Mouse (Mus musculus) brain, embryonic 18.5 days (tissue): ENCODE results near the gene Meig1.
"Not testable (repeated sequence)": the region's sequence is repeated elsewhere in the genome, so short reads cannot be mapped to it uniquely, and the experiment has no call there.

Source experiments
- DNase-seq: peaks from one replicate; pipeline ENCODE4 v3.0.0-alpha.2; 2012; ENCODE audit warnings: low read depth, low spot score

The Meig1 gene

DNA sequence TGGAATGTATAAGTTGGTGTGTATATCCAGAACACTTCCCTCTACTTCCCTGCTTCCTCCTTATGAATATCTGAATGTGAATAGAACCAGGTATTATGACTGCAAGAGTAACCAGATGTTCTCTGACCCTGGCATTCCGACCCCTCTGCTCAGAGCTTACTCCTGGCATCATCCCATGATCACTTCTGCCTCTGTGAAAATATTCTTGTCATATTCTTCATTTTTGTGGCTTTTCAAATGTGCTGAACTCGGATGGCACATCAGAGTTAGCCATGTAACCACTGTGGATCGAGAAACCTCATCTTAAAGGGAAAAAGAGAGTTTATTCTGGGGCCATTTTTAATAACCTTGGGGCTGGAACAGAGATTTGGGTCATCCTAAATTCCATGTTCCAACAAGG lies at the start of gene Meig1:
Gene Meig1 (minus strand): TSS at position 101 of the 400 bp plus-strand sequence.
- DNase-seq: no peak

DNA sequence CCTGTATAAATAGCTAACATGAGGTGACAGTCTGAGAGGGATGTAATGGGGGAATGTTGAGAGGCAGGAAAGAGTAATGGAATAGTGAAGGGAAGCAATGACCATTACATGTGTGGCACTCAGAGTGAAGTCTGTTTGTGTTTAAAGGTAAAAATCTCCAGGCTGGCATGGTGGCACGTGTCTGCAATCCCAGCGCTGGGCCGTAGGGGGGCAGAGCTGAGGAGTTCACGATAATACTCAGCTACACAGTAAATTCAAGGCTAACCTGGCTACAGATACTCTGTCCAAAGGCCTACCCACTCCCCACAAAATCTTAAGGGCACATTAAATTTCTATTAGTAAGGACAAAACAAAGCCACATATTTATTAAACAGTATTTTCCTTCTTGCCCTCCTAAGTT lies 34.1 kb upstream of the Meig1 start:
- DNase-seq: no peak

DNA sequence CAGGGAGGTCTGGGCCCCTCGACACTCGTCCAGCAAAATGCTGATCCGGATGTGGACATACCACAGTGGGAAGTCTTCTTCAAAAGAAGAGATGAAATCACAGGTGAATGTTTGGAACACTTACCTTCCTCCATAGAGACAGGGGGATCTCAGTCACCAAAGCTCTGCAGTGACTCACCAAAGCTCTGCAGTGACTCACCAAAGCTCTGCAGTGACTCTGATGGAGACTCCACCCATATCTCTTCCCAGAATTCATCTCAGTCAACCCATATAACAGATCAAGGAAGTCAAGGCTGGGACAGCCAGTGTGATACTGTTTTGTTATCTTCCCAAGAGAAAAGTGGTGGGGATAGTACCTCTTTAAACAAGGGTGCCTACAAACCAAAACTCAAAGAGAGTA lies 30.6 kb upstream of the Meig1 start:
- no peak for DNase-seq

DNA sequence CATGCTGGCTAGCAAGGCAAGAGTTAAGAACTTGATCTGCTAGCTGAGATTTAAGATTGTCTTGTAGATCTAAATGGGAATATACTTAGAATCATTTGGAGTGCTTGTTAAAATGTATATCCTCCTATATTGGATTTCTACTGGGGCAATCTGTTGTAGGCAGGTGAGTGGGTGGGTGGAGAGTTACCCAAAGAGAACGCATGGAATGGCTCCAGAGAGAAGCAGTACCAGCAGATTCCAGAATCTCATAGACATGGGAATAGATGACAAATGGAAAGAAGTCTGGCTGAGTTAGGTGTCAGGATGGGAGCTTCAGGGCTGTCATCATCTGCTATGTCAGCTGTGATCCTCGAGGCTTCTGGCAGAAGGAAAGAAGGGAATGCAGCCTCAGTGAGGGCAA lies 27.0 kb upstream of the Meig1 start:
- DNase-seq: no peak

DNA sequence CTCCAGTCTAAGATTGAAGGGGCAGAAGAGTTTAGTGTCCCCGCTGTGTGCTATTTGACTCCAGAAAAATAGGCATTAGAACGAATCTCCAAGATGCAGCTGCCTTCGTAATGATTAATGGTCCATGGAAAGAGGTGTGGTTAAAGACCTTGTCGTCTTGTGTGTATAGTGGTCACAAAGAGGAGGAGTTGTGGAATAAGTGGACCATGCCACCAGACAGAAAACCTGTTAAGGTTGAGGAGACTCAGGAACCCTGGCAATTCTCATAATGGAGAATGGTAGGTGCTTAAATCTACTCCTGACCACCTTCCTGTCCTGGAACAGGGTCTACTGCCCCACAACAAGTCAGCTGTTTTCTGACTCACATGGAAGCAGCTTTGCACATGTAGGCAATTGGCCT lies 23.5 kb upstream of the Meig1 start:
- no peak for DNase-seq

DNA sequence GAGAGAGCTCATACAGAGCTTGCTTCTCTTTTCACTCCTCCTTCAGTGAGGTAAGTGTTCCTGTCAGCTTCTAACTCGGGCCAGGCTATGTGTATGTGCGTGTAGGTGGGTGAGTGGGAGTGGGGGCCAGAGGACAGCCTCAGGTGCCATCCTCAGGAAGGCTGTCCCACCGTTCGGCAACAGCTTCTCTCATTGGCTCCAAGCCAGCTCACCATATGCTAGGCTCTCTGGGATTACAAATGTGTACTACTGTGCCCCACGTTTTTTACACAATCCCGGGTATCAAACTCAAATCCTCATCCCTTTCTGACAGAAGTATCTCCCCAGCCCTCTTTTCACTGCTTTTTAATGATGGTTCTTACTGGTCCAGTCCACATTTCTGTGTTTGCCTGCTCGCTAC lies 21.8 kb upstream of the Meig1 start:
- no peak for DNase-seq

DNA sequence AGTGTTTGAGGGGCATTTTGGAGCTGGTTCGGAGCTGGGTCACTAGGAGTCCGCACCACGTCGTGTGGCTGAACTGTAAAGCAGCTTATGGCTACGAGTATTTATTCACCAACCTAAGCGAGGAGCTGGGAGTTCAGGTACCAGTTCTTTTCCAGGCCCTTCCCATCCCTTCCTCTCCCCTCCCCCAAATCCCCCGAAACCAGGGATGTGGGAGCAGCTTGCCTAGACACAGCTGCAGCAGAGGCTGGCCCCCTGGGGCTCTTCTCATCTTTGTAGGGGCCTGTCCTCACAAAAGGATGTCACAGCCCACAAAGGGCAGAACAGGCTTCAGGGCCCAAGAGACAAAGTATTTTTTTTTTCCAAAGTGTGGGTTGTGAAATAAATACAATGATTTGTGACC lies 15.5 kb upstream of the Meig1 start:
- no peak for DNase-seq

DNA sequence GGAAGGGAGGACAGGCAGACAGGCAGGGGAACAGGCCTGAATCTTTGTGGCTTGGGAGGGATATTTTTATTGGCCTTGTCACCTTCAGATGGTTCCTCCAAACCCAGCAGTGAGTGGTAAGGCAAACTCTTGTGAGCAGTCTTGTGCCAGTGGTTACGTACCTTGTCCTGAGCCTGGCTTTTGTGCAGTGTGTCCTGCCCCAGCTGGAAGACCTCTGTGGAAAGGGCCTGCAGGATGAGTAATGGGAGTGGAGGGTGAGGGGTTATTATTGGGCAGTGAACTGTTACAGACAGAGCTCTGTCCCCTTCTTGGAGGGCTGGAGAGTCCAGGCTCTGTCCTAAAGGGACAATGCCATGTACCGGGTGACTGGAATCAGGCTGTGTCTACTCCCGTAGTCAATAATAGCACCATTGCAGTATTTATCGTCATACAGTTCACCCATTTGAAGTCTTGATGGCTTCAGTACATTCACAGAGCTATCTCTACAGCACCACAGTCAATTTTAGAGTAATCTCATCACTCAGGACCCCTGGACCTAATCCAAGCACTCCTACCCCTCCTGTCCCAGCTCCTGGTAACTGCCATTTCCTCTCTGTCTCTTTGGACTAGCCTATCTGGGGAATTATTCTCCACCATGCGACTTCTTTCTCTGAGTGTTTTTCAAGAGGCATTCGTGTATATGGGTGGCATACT lies 13.1 kb upstream of the Meig1 start:
- DNase-seq: no peak

DNA sequence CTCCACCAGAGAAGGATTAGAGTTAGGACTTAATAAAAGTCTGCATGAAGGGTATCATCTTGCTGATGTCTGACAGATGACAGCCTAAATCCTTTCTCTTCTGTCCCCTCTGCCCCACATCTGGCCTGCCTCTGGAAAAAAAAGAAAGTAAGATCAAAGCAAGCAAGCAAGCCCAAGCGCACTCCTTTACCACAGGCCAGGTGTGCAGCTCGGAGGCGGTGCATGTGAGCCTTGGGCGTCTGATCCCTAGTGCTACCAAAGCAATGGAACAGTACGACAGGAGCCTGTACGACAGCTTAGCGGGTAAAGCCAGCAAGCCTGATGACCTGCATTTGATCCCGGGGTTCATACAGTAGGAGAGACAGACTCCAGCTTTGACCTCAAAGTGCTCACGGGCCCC lies 8.5 kb upstream of the Meig1 start:
- no peak for DNase-seq

DNA sequence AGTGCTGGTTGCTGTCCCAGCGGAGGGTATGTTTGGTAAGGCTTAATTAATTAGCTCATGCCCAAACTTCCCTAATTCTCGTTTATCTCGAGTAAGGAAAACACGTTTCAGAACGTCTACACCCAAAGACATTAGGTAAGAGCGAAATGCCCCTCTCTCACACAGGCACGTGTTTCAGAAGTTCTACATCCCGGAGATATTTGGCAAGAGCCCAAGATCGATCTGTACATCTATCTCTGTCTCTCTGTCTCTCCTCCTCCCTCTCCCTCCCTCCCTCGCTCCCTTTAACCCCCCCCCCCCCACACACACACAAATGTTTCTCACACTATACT lies 2.1 kb upstream of the Meig1 start:
- no peak for DNase-seq

DNA sequence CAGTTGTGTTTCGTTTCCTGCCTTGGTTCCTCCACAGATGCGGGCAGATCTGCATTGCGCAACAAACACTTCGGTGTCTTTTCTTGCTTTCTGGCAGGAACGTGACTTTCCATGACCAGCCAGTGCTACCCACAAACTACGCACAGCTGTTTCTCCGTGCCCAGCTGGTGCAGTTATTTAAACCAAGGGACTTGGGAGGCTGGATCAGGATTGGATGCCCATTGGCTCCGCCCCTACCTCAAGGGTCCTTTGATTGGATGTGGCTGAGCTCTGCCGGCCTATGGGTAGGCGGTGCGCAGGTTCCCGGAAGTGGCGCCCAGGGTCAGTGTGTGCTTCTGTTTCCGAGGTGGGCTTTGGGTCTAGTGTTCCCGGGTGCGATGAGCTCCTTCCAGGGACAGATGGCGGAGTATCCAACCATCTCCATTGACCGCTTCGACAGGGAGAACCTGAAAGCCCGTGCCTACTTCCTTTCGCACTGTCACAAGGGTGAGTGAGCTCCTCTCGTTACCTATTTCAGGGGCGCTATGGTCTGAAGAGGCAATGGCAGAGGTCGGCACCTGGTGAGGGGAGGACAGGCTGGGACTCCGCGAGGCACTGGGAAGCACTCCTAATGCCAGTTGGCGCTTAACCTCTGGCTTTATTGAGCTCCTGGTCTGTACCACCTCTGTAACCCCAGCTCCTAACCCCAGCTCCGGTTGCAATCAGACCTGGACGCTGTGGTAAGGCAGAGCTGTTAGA lies 1.6 kb upstream of the Meig1 start, which contains the start of gene Dclre1c:
Gene Dclre1c (plus strand): TSS at position 291 of the 738 bp plus-strand sequence.
- peak; percentile 79 for DNase-seq

DNA sequence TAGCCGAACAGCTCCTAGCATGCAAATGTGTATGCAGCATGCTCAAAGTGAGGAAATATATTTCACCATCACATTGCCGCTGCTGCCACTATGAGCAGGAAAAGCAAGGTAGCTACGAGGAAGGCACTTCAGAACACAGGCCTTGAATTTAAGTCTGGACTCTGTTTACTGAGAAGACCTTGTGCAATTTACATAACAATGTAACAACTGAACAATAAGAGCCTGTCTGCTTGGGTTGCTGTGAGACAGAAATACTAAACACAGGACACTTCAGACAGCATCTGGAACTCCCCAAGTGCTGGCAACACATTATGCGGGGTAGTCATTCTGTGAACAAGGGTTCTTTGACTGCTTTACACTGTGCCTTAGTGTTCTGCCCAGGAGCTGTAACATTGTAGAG lies 2.3 kb downstream of the Meig1 start:
- DNase-seq: no peak

DNA sequence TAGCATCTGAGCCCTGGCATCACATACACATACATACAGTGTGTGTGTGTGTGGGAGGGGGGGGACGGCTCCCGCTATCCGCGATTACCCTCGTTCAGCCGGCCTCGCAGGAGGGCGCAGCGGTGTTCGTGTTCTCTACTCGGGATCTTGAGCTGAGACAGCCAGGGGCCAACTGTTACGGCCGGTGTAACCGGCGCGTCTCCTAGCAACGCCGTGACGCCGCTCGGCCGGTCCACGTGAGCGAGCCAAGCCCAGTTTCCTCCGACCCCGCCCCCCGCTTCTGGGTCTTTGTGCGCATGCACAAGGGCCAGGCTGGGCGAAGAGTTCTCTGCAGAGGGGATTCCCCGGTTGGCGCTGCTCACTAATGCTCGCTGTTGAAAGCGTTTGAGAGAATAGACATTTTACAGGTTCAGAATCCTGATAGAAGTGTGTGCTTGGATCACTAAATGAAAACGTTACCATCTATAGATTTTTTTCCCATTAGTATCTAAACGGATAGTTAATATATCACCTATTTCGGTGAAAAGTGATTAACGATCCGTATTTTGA lies 3.5 kb downstream of the Meig1 start:
- peak; percentile 63 for DNase-seq

DNA sequence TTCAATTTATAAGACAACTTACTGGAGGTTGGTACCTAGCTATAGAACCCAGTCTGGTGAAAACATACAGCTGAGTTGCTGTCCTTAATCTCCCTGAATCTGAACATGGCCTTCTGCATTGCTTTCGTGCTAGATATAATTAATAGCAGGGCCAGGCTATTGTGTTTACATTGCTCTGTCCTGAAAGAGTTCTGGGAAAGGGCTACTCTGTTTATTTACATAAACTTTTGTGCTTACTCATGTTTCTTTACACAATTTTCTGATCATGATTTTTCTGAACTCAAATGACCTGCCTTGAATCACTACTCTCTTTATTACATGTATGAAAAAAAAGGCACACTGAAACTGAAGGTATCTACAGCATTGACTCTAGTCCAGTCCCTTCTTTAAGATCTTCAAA lies 6.8 kb downstream of the Meig1 start:
- no peak for DNase-seq

DNA sequence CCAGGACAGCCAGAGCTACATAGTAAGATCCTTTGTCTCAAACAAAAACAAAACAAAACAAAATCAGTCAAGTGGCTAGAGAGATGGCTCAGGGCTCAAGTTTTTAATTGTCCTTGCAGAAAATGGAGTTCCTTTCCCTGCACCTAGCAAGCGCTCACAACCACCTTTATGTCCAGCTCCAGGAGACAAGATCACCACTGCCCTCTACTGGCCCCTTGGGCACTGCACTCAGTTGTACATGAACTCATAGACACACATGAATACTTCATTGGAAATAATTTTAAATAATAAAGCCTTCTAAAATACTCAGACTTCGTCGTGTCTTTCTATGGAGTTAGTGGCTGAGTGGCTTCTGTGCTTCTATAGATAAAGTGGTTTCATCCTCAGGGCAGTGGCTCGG lies 8.2 kb downstream of the Meig1 start:
- no peak for DNase-seq

DNA sequence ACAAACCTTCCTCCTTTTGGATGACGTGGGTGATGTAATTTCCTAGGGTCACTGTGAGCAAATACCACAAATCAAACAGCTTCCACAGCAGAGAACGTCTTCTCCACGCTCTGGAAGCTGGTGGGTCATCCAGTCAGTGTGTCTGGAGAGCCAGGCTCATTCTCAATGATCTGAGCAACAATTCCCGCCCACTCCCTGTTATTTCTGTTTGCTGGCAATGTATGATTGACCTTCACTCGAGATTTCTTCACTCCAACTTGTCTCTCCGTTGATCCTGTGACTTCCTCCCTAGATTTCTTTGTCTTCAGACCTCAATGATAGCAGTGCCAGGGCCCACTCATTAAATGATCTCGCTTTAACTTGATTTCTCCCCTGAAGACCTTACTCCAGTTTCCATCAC lies 14.7 kb downstream of the Meig1 start:
- DNase-seq: no peak

DNA sequence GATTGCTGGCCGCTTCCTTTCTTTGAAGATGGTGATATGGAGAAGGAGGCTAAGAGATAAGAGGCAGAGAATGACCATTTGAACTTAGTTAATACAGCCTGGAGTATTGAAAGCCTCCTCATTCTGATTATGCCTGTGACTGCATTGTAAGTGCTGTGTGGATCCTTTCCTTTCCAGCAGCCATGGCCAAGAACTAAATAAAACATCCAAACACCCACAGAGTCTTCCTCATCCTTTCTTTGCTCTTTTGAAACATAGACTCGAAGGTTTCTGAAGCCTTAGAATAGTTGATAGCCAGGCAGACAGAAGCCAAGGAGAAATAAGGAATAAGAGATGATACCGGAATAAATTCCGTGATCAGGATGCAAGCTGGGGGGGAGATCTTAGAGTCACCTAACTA lies 16.5 kb downstream of the Meig1 start:
- DNase-seq: no peak

DNA sequence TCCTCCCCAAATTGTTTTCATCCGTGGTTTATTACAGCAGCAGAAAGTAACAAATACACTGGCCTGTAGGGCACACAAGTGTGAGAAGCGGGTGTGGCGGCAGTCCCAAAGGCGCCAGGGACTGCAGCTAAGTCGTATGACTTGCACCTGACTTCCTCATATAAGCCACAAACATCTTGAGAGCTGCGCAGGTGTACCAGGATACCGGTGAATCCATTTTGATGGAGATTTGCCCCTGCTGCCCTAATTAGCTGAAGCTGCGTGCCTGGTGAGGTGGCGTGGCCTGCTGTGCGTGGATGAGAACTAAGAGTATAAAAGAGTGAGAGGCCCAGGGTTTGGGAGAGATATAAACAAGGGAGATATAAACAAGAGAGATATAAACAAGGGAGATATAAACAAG lies 25.3 kb downstream of the Meig1 start, which contains the start of gene Olah:
Gene Olah (minus strand): TSS at position 101 of the 400 bp plus-strand sequence.
- not testable (repeated sequence) for DNase-seq

DNA sequence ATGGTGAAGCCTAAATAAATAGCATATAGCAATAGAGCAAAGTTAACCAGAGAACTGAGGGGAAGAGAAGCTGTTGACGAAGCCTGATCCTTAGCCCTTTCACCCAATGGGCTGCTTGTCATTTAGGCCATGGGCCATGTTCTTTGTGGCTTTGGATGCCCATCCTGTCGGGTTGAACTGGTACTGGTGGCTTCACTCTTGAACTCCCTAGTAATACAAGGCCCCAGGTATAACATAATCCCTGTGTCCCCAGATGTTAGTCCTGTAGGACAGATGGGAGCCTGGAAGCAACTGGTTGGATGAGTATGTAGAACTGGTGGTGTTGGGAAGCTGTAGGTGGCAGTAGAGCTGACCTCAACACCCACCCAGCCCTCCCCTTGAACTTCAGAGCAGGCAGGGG lies 30.5 kb downstream of the Meig1 start:
- DNase-seq: no peak

DNA sequence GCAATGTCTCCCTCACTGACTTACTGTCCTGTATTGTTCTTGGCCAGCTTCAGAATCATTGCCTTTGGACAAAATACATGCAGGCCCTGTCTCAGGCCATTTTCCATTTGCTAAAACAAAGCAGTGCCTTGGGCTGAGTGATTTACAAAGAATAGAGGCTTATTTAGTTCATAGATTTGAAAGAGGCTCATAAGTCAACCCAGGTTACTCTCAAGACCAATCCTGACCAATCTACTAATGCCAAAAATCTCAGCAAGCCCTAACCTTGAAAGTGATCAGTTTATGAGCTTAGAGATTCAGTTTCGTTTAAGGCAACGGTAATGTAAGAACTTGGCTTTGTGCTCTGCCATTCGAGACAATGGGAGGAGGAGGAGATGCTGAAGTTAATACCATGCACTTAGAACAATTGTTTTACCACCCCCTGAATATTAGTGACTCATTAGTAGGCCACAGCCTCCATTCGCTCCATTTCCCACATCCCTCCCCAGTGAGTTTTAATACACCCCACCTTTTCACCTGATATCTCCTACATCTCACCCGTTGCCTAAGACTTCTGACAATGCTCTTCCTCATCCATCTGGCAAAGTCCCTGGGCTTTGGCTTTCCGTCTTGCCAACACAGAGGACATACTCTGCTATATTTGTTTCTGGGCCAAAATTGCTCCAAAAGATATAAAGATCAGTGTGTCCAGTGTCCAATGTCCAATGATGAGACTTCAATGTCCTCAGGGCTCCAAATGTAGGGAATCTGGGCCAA lies 35.2 kb downstream of the Meig1 start:
- DNase-seq: no peak

DNA sequence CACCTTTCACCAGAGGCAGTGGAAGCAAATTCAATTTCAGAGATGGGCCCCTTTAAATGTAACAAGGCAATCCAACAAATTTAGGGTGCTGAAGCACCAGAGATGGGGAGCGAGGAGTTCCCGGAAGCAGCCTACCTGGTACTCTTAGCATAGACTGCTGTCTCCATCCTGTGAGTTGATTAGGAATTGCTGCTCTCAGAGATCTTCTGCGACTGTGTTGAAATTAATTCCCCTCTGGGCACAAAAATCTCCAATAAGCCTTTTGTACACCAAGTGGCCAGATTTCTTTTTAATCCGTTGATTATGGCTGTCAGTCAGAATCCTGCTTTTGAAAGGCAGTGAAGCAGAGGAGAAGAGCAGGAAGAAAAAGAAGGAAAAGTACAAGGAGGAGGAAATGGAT lies 57.3 kb downstream of the Meig1 start:
- no peak for DNase-seq

DNA sequence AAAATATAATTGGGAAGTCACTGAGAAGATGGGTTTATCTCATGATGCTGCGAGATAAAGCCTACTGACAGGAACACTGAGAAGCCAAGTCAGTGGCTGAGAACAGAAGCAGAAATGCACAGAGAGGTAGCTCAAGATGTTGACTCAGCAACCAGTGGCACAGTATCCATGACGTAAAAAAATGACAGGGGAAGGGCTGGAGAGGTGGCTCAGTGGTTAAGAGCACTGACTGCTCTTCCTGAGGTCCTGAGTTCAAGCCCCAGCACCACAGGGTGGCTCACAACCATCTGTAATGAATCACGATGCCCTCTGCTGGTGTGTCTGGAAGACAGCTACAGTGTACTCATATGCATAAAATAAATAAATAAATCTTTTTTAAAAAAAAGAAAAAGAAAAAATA lies 61.4 kb downstream of the Meig1 start:
- no peak for DNase-seq
